Mouse (Mus musculus) ES-E14 (cell line): ENCODE data around the gene Mrps27.
A peak's percentile ranks its signal among the peaks of the same experiment; 100 is the strongest.

Source experiments
- CHD2 ChIP-seq: IDR thresholded peaks from 2 replicates; pipeline ENCODE4 v1.6.1; 2014; ENCODE audit warnings: mild to moderate bottlenecking, low read depth, low read length, inconsistent platforms
- MAFK ChIP-seq: IDR thresholded peaks from 2 replicates; pipeline ENCODE4 v1.6.1; 2014; ENCODE audit warnings: mild to moderate bottlenecking, low read depth, low read length, inconsistent platforms; ENCODE audit not compliant: insufficient read depth
- ZNF384 ChIP-seq: IDR thresholded peaks from 2 replicates; pipeline ENCODE4 v1.6.1; 2012; ENCODE audit warnings: low read depth, low read length, inconsistent platforms

DNA sequence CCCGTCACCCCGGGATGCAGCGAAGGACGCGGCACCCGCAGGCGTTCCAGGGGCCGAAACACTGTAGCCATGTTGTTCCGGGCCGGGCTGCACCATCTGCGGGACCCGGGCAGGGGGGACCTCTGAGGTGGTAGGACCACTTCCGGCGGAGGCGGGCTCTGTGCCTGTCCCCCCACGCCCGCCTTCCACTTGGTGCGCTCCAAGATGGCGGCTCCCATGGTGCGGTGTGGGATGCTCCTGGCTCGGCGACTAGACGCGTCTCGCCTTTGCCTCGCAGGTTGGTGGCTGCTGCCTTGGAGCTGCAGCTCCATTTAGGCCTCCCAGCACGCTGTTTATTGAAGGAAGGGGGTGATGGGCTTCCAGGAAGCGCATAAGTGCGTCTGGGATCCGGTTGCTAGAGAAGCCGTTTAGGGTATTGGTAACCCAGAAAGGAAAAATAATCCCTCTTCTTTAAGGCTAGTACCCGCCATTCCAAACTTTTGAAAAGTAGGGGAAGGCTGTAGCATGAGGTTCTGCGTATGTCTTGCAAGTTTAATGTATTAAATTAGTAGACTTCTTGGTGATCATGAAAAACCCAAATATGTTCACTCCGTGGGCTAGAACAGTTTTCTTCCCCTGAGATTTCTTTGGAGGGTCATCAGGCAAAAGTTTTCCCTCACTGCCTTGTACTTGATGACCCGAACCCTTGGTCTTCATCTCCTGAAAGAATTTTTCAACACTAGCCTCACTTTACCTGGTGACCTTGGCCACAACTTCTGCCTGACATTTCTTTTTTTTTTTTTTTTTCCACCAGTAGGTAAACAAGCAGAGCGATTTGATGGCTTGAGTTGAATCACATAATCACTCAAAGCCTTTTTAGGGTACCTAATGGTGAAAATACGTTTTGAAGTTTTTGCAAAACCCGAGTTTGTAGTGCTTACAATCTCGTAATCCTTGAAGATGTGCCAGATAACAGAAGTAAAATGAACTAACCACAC, at the start of gene Mrps27, which contains the start of gene Ptcd2:
- TF ChIP-seq CHD2: no peak
- no peak for TF ChIP-seq MAFK
- TF ChIP-seq ZNF384: 0 out of 2 replicates have a peak, but pooled peaks have one; percentile 13
